Mouse (Mus musculus): ENCODE measurements around the gene Zfp213. TPM values are rescaled to one million over a fixed set of nuclear protein-coding genes. Genes with fewer than 3 reads are reported as not detected.

Zfp213 gene
- polyA plus RNA-seq (2015; fragmentation: Nextera tagmentation; extraction: Ambion mirVana), result 17.5 and 18.2 TPM in 2 replicates

- Histone ChIP-seq H3K4me2 (peak within 1 kb of the TSS; percentile 60), H3K27me3 (no peaks in the 10 kb centered on the region), H3K9me3 (no peaks in the 10 kb centered on the region), H3K9ac (peak within 1 kb of the TSS; percentile 83), H3K27ac (peak within 1 kb of the TSS; percentile 95), H3K36me3 (peaks cover 15% of the 10 kb centered on the region), H3K4me3 (peak within 1 kb of the TSS; percentile 60), H3K4me1 (peaks cover 12% of the 10 kb centered on the region)
- ATAC-seq (ENCODE audit: insufficient number of reproducible peaks, low FRiP score, low TSS enrichment, low read depth), result peak; percentile 94
- under 1% methylated on average over 58 of the region's 59 CpGs for WGBS
Measured at GRCm38 (mm10) chr17:23563595-23564367, at the start of gene Zfp213. Gene Zfp213 (minus strand): TSS chr17:23564238.

- no peak overlapping the region for H3K27ac ChIP-seq
- no peaks in the 10 kb centered on the region for H3K36me3 ChIP-seq
- no peaks in the 10 kb centered on the region for H3K9me3 ChIP-seq
- H3K9ac ChIP-seq, result no peak overlapping the region
- H3K4me1 ChIP-seq, result no peaks in the 10 kb centered on the region
- H3K27me3 ChIP-seq, result no peaks in the 10 kb centered on the region
- 82% methylated on average over 28 of the region's 28 CpGs for WGBS
- H3K4me2 ChIP-seq, result no peak overlapping the region
- H3K4me3 ChIP-seq, result no peak overlapping the region
- no peak for ATAC-seq (ENCODE audit: insufficient number of reproducible peaks, low FRiP score, low TSS enrichment, low read depth)
Measured at GRCm38 (mm10) chr17:23610361-23610800, 46.3 kb upstream of the Zfp213 start.

- WGBS, result 89% methylated on average over 24 of the region's 24 CpGs
Measured at GRCm38 (mm10) chr17:23609612-23610011, 45.6 kb upstream of the Zfp213 start.

GRCm38 (mm10) chr17:23605220-23605619, 41.2 kb upstream of the Zfp213 start:
- no peak overlapping the region for H3K27ac ChIP-seq
- no peak overlapping the region for H3K4me2 ChIP-seq
- no peak overlapping the region for H3K9ac ChIP-seq
- H3K36me3 ChIP-seq, result no peaks in the 10 kb centered on the region
- no peak for ATAC-seq (ENCODE audit: insufficient number of reproducible peaks, low FRiP score, low TSS enrichment, low read depth)
- no peak overlapping the region for H3K4me3 ChIP-seq
- peaks cover 9% of the 10 kb centered on the region; the same call in 1 of the 2 replicates for H3K4me1 ChIP-seq
- WGBS, result 87% methylated on average over 8 of the region's 8 CpGs
- H3K27me3 ChIP-seq, result no peaks in the 10 kb centered on the region
- no peaks in the 10 kb centered on the region for H3K9me3 ChIP-seq

More at GRCm38 (mm10) chr17:23609612-23610011, 45.6 kb upstream of the Zfp213 start:
- Histone ChIP-seq H3K4me3 (no peak overlapping the region), H3K4me1 (no peaks in the 10 kb centered on the region), H3K36me3 (no peaks in the 10 kb centered on the region), H3K27ac (no peak overlapping the region), H3K9me3 (no peaks in the 10 kb centered on the region), H3K9ac (no peak overlapping the region), H3K4me2 (no peak overlapping the region), H3K27me3 (no peaks in the 10 kb centered on the region)
- no peak for ATAC-seq (ENCODE audit: insufficient number of reproducible peaks, low FRiP score, low TSS enrichment, low read depth)

- H3K9me3 ChIP-seq, result no peaks in the 10 kb centered on the region
- H3K4me3 ChIP-seq, result no peak overlapping the region
- ATAC-seq (ENCODE audit: insufficient number of reproducible peaks, low FRiP score, low TSS enrichment, low read depth), result no peak
- no peak overlapping the region for H3K9ac ChIP-seq
- H3K27ac ChIP-seq, result no peak overlapping the region
- H3K27me3 ChIP-seq, result no peaks in the 10 kb centered on the region
- H3K4me1 ChIP-seq, result peaks cover 14% of the 10 kb centered on the region; the same call in 1 of the 2 replicates
- 76% methylated on average over 7 of the region's 7 CpGs for WGBS
- H3K36me3 ChIP-seq, result no peaks in the 10 kb centered on the region
- H3K4me2 ChIP-seq, result no peak overlapping the region
Measured at GRCm38 (mm10) chr17:23604394-23604793, 40.4 kb upstream of the Zfp213 start.

- H3K27ac ChIP-seq, result no peak overlapping the region
- WGBS, result 61% methylated on average over 2 of the region's 2 CpGs
- ATAC-seq (ENCODE audit: insufficient number of reproducible peaks, low FRiP score, low TSS enrichment, low read depth), result no peak
Measured at GRCm38 (mm10) chr17:23603542-23603941, 39.5 kb upstream of the Zfp213 start.

GRCm38 (mm10) chr17:23603077-23603476, 39.0 kb upstream of the Zfp213 start:
- Histone ChIP-seq H3K4me1 (peaks cover 20% of the 10 kb centered on the region; the same call in 1 of the 2 replicates), H3K4me2 (no peak overlapping the region), H3K27me3 (no peaks in the 10 kb centered on the region), H3K4me3 (no peak overlapping the region), H3K36me3 (no peaks in the 10 kb centered on the region), H3K9ac (no peak overlapping the region), H3K9me3 (no peaks in the 10 kb centered on the region), H3K27ac (no peak overlapping the region)
- 47% methylated on average over 8 of the region's 8 CpGs for WGBS
- no peak for ATAC-seq (ENCODE audit: insufficient number of reproducible peaks, low FRiP score, low TSS enrichment, low read depth)

More at GRCm38 (mm10) chr17:23603542-23603941, 39.5 kb upstream of the Zfp213 start:
- H3K9me3 ChIP-seq, result no peaks in the 10 kb centered on the region
- H3K4me1 ChIP-seq, result peaks cover 18% of the 10 kb centered on the region; the same call in 1 of the 2 replicates
- no peak overlapping the region for H3K9ac ChIP-seq
- H3K27me3 ChIP-seq, result no peaks in the 10 kb centered on the region
- no peaks in the 10 kb centered on the region for H3K36me3 ChIP-seq
- no peak overlapping the region for H3K4me2 ChIP-seq
- no peak overlapping the region for H3K4me3 ChIP-seq

- H3K36me3 ChIP-seq, result no peaks in the 10 kb centered on the region
- peaks cover 20% of the 10 kb centered on the region; the same call in 1 of the 2 replicates for H3K4me1 ChIP-seq
- H3K27me3 ChIP-seq, result no peaks in the 10 kb centered on the region
- 35% methylated on average over 10 of the region's 10 CpGs for WGBS
- no peak for ATAC-seq (ENCODE audit: insufficient number of reproducible peaks, low FRiP score, low TSS enrichment, low read depth)
- no peaks in the 10 kb centered on the region for H3K9me3 ChIP-seq
- H3K9ac ChIP-seq, result no peak overlapping the region
- 0 out of 2 replicates have a peak overlapping the region, but pooled peaks have one; percentile 13 for H3K27ac ChIP-seq
- H3K4me2 ChIP-seq, result no peak overlapping the region
- H3K4me3 ChIP-seq, result no peak overlapping the region
Measured at GRCm38 (mm10) chr17:23601836-23602585, 38.0 kb upstream of the Zfp213 start.

GRCm38 (mm10) chr17:23600641-23601622, 36.9 kb upstream of the Zfp213 start, which contains the start of gene Zscan10:
Gene Zscan10 (plus strand): TSS chr17:23600856.
- Histone ChIP-seq H3K4me3 (no peak within 1 kb of the TSS), H3K36me3 (no peaks in the 10 kb centered on the region), H3K27me3 (no peaks in the 10 kb centered on the region), H3K4me2 (peak within 1 kb of the TSS; percentile 68; the same call in 1 of the 2 replicates), H3K4me1 (peaks cover 20% of the 10 kb centered on the region; the same call in 1 of the 2 replicates), H3K9ac (no peak within 1 kb of the TSS), H3K27ac (peak within 1 kb of the TSS; percentile 92), H3K9me3 (no peaks in the 10 kb centered on the region)
- ATAC-seq (ENCODE audit: insufficient number of reproducible peaks, low FRiP score, low TSS enrichment, low read depth), result no peak
- WGBS, result 46% methylated on average over 15 of the region's 15 CpGs

GRCm38 (mm10) chr17:23599605-23600063, 35.6 kb upstream of the Zfp213 start:
- ATAC-seq (ENCODE audit: insufficient number of reproducible peaks, low FRiP score, low TSS enrichment, low read depth), result no peak
- no peaks in the 10 kb centered on the region for H3K9me3 ChIP-seq
- WGBS, result 27% methylated on average over 7 of the region's 7 CpGs
- peaks cover 20% of the 10 kb centered on the region; the same call in 1 of the 2 replicates for H3K4me1 ChIP-seq
- H3K4me3 ChIP-seq, result peak overlapping the region; percentile 46
- H3K36me3 ChIP-seq, result no peaks in the 10 kb centered on the region
- H3K9ac ChIP-seq, result peak overlapping the region; percentile 44; the same call in 1 of the 2 replicates
- H3K27ac ChIP-seq, result peak overlapping the region; percentile 92
- no peaks in the 10 kb centered on the region for H3K27me3 ChIP-seq
- peak overlapping the region; percentile 68 for H3K4me2 ChIP-seq

Measured in limb, embryonic 15.5 days (tissue).